8 mouse cellular contexts compared by ENCODE assay signal in genomic region chr10:77252790-77253189, GRCm38 (mm10). TPM values are rescaled to one million over a fixed set of nuclear protein-coding genes. Genes with fewer than 3 reads are reported as not detected.
A peak's percentile ranks its signal among the peaks of the same experiment; 100 is the strongest.
DNase-seq lines count a peak whose midpoint lies in the region; ATAC-seq and TF ChIP-seq lines count a peak whose summit lies in the region.

No protein-coding gene starts in this region.

- WGBS in cerebellum, adult 2 months: 0% methylated on average over 4 of the region's 4 CpGs
- WGBS in hindbrain, embryonic 11.5 days: 0% methylated on average over 4 of the region's 4 CpGs
- 0% methylated on average over 4 of the region's 4 CpGs for WGBS in lung, postnatal 0 days

- H3K27ac ChIP-seq in cerebellum, adult 2 months (ENCODE audit: insufficient read depth, low read length): no peak overlapping the region
- H3K27ac ChIP-seq in hindbrain, embryonic 11.5 days (ENCODE audit: low read depth, low read length): no peak overlapping the region
- no peak overlapping the region for H3K27ac ChIP-seq in lung, postnatal 0 days (ENCODE audit: low read length)

- peaks cover 27% of the 10 kb centered on the region for H3K4me1 ChIP-seq in cerebellum, adult 2 months (ENCODE audit: control insufficient read depth, insufficient read depth, low read length)
- no peaks in the 10 kb centered on the region; the same call in 1 of the 2 replicates for H3K4me1 ChIP-seq in hindbrain, embryonic 11.5 days (replicated peaks; ENCODE audit: control insufficient read depth, insufficient read depth, low read length)
- H3K4me1 ChIP-seq in lung, postnatal 0 days (ENCODE audit: insufficient read depth, low read depth, low read length): peaks cover 13% of the 10 kb centered on the region

- TF ChIP-seq CTCF in cerebellum, adult 2 months (IDR thresholded peaks at IDR 0.05; ENCODE audit: borderline replicate concordance, insufficient read depth, low read depth, low read length): peak; percentile 90
- peak; percentile 98 for TF ChIP-seq CTCF in lung, postnatal 0 days (IDR thresholded peaks at IDR 0.05)

- H3K27me3 ChIP-seq in cerebellum, adult 2 months (ENCODE audit: control insufficient read depth, insufficient read depth, low read length): no peaks in the 10 kb centered on the region
- no peaks in the 10 kb centered on the region for H3K27me3 ChIP-seq in hindbrain, embryonic 11.5 days (ENCODE audit: control insufficient read depth, insufficient read depth, low read length)
- no peaks in the 10 kb centered on the region for H3K27me3 ChIP-seq in lung, postnatal 0 days (replicated peaks; ENCODE audit: insufficient read depth, low read length)

- no peak overlapping the region for H3K9ac ChIP-seq in hindbrain, embryonic 11.5 days (ENCODE audit: low read depth, low read length)
- H3K9ac ChIP-seq in lung, postnatal 0 days (replicated peaks; ENCODE audit: low read depth): no peak overlapping the region

- TF ChIP-seq EP300 in lung, postnatal 0 days (IDR thresholded peaks at IDR 0.05): no peak

- no peaks in the 10 kb centered on the region for H3K9me3 ChIP-seq in hindbrain, embryonic 11.5 days (ENCODE audit: control insufficient read depth, low read length)
- no peaks in the 10 kb centered on the region for H3K9me3 ChIP-seq in lung, postnatal 0 days (ENCODE audit: low read length)

- H3K4me2 ChIP-seq in hindbrain, embryonic 11.5 days (replicated peaks; ENCODE audit: low read depth, low read length): no peak overlapping the region
- no peak overlapping the region for H3K4me2 ChIP-seq in lung, postnatal 0 days (replicated peaks; ENCODE audit: low read depth, low read length)

- DNase-seq in Muller cell, postnatal 12 days (ENCODE audit: inconsistent ontology term): peak; percentile 78
- DNase-seq in cerebellum, adult 2 months: peak; percentile 77 to 88
- peak; percentile 91 for DNase-seq in forelimb bud, embryonic 11.5 days (ENCODE audit: low read depth, low spot score)
- peak; percentile 93 for DNase-seq in hindbrain, embryonic 11.5 days (ENCODE audit: low spot score)
- peak; percentile 69 for DNase-seq in layer of hippocampus, adult 9-11 months
- DNase-seq in lung, postnatal 0 days (ENCODE audit: low spot score): peak; percentile 86
- DNase-seq in ovary, postnatal 36 days (ENCODE audit: low spot score): peak; percentile 71
- DNase-seq in thymus, postnatal 14 days: peak; percentile 69

- no peak overlapping the region for H3K4me3 ChIP-seq in cerebellum, adult 2 months (replicated peaks; ENCODE audit: insufficient read depth, low read depth, low read length)
- H3K4me3 ChIP-seq in hindbrain, embryonic 11.5 days (ENCODE audit: low read depth, low read length): no peak overlapping the region
- no peak overlapping the region for H3K4me3 ChIP-seq in lung, postnatal 0 days (ENCODE audit: low read depth, low read length)

- TF ChIP-seq POLR2A in cerebellum, adult 2 months (IDR thresholded peaks at IDR 0.05; ENCODE audit: borderline replicate concordance, insufficient read depth, low read length): no peak

- no peaks in the 10 kb centered on the region for H3K36me3 ChIP-seq in hindbrain, embryonic 11.5 days (ENCODE audit: control insufficient read depth, insufficient read depth, low read length)
- H3K36me3 ChIP-seq in lung, postnatal 0 days (ENCODE audit: insufficient read depth, low read length): no peaks in the 10 kb centered on the region

- peak; percentile 76 for ATAC-seq in hindbrain, embryonic 11.5 days (ENCODE audit: low FRiP score)
- ATAC-seq in lung, postnatal 0 days: peak; percentile 27; the same call in 1 of the 2 replicates

RNA-seq across cellular contexts. Expression of gene Pofut2, which starts 6.2 kb away (rescaled TPM):
- polyA plus RNA-seq in cerebellum, adult 2 months (2012; rRNA removed): 44.9 and 45.2 TPM in 2 replicates
- 68.4 and 72.6 TPM in 2 replicates for polyA plus RNA-seq in hindbrain, embryonic 11.5 days (2014; fragmentation: Nextera tagmentation; extraction: Ambion mirVana)
- polyA plus RNA-seq in lung, postnatal 0 days (2015; fragmentation: Nextera tagmentation; extraction: Ambion mirVana): 84.2 and 84.4 TPM in 2 replicates
